Mouse (Mus musculus) heart, adult 2 months (tissue): ENCODE results near the gene Gm8005. TPM values are rescaled to one million over a fixed set of nuclear protein-coding genes. Genes with fewer than 3 reads are reported as not detected.
"Not testable (repeated sequence)": the region's sequence is repeated elsewhere in the genome, so short reads cannot be mapped to it uniquely, and the experiment has no call there.

ENCODE experiments used
- DNase-seq, 2 experiments: peaks; one replicate each; pipeline ENCODE4 v3.0.0; 2021
- H3K27ac ChIP-seq: fragments of 200-600 bp; 2 replicates; pipeline ENCODE4 v1.8.1; 2022
- H3K27me3 ChIP-seq: fragments of 200-500 bp; 2 replicates; pipeline ENCODE4 v1.6.1; 2012; ENCODE audit warnings: mild to moderate bottlenecking, low read length, inconsistent platforms, mixed read lengths; ENCODE audit not compliant: control insufficient read depth, insufficient read depth
- H3K36me3 ChIP-seq: fragments of 200-500 bp; 2 replicates; pipeline ENCODE4 v1.6.1; 2012; ENCODE audit warnings: low read length, inconsistent platforms; ENCODE audit not compliant: control insufficient read depth, insufficient read depth
- H3K4me1 ChIP-seq: fragments of 200-500 bp; 2 replicates; pipeline ENCODE4 v1.6.1; 2011; ENCODE audit warnings: low read length; ENCODE audit not compliant: control insufficient read depth, insufficient read depth
- H3K4me3 ChIP-seq: fragments of 200-600 bp; 2 replicates; pipeline ENCODE4 v1.8.1; 2022
- H3K79me2 ChIP-seq: fragments of 200-500 bp; replicated peaks from 2 replicates; pipeline ENCODE4 v1.6.1; 2012; ENCODE audit warnings: mild to moderate bottlenecking, inconsistent platforms, low read length, moderate library complexity, mixed read lengths; ENCODE audit not compliant: control insufficient read depth, insufficient read depth
- H3K9ac ChIP-seq: fragments of 200-500 bp; 2 replicates; pipeline ENCODE4 v1.6.1; 2012; ENCODE audit warnings: low read depth, mild to moderate bottlenecking, control low read depth, inconsistent platforms, low read length, mixed read lengths
- WGBS: fragments of 180-500 bp; shearing (Covaris S2); methylation state at CpG from one replicate; pipeline ENCODE4 v1.1.7; 2018; 5-methylcytosine and 5-hydroxymethylcytosine counted together
- intact Hi-C: fragments of 180-260 bp; cut with DNase I; formaldehyde crosslinking; loops from one replicate; pipeline ENCODE4 v1.15.1; 2025
- long read RNA-seq: library from polyadenylated mRNA; stranded (forward); transcript quantifications from one replicate; pipeline ENCODE4 v2.0.0, GENCODE M21; 2021
- polyA plus RNA-seq: library from polyadenylated mRNA; depleted of rRNA; stranded (reverse); fragments of >200 nt; gene quantifications from 2 replicates; pipeline ENCODE4 v1.2.3, GENCODE M21; 2012; rRNA removed
- total RNA-seq, 2 experiments: library from RNA; stranded (reverse); gene quantifications; 2 replicates each; pipeline ENCODE4 v1.2.3; 2021

Gene Gm8005
- total RNA-seq (not detected), polyA plus RNA-seq (not detected in 2 replicates)
- long read RNA-seq = 0 reads

- H3K4me3 ChIP-seq, intact Hi-C loops, H3K79me2 ChIP-seq, H3K9ac ChIP-seq, H3K36me3 ChIP-seq, H3K27me3 ChIP-seq, H3K27ac ChIP-seq, H3K4me1 ChIP-seq, DNase-seq: not testable (repeated sequence)
- WGBS = 88% methylated on average over 2 of the region's 4 CpGs
Observed at GRCm38 (mm10) chr14:42439573-42439972, at the start of gene Gm8005. Gene Gm8005 (minus strand): TSS chr14:42439673.

GRCm38 (mm10) chr14:42463581-42463980 lies 24.1 kb upstream of the Gm8005 start, which contains the start of gene Gm8011:
Gene Gm8011 (plus strand): TSS chr14:42463881.
- intact Hi-C loops, H3K4me3 ChIP-seq, H3K36me3 ChIP-seq, H3K27me3 ChIP-seq, H3K27ac ChIP-seq, H3K9ac ChIP-seq, H3K4me1 ChIP-seq, DNase-seq, H3K79me2 ChIP-seq: not testable (repeated sequence)
- WGBS = 33% methylated on average over 2 of the region's 2 CpGs

Other genes starting within 250 kb of the Gm8005 start
- not detected for gene Gm3573, start 248.9 kb downstream of the Gm8005 start, total RNA-seq
- gene Gm3573, start 248.9 kb downstream of the Gm8005 start, polyA plus RNA-seq = not detected in 2 replicates
- not detected for gene Gm17026, start 179.6 kb downstream of the Gm8005 start, total RNA-seq
- gene Gm17026, start 179.6 kb downstream of the Gm8005 start, polyA plus RNA-seq = not detected in 2 replicates
- not detected for gene Gm9611, start 142.3 kb downstream of the Gm8005 start, total RNA-seq
- gene Gm9611, start 142.3 kb downstream of the Gm8005 start, polyA plus RNA-seq = not detected in 2 replicates
- not detected for gene Gm7995, start 129.5 kb downstream of the Gm8005 start, total RNA-seq
- gene Gm7995, start 129.5 kb downstream of the Gm8005 start, polyA plus RNA-seq = not detected in 2 replicates
- gene Gm8011, start 24.2 kb upstream of the Gm8005 start, total RNA-seq = not detected
- gene Gm8011, start 24.2 kb upstream of the Gm8005 start, polyA plus RNA-seq = not detected in 2 replicates
- not detected for gene Gm8020, start 62.7 kb upstream of the Gm8005 start, total RNA-seq
- not detected in 2 replicates for gene Gm8020, start 62.7 kb upstream of the Gm8005 start, polyA plus RNA-seq
- not detected for gene Gm8024, start 84.6 kb upstream of the Gm8005 start, total RNA-seq
- gene Gm8024, start 84.6 kb upstream of the Gm8005 start, polyA plus RNA-seq = not detected in 2 replicates
- not detected for gene Gm17124, start 160.2 kb upstream of the Gm8005 start, total RNA-seq
- not detected in 2 replicates for gene Gm17124, start 160.2 kb upstream of the Gm8005 start, polyA plus RNA-seq
- not detected for gene Gm3633, start 202.2 kb upstream of the Gm8005 start, total RNA-seq
- gene Gm3633, start 202.2 kb upstream of the Gm8005 start, polyA plus RNA-seq = not detected in 2 replicates
- not detected for gene Gm10378, start 216.3 kb upstream of the Gm8005 start, total RNA-seq
- gene Gm10378, start 216.3 kb upstream of the Gm8005 start, polyA plus RNA-seq = not detected in 2 replicates